ENCODE assay signal across 9 mouse cellular contexts in genomic region chr5:129534500-129534899, GRCm38 (mm10). TPM values are rescaled to one million over a fixed set of nuclear protein-coding genes. Genes with fewer than 3 reads are reported as not detected.
DNase-seq lines count a peak whose midpoint lies in the region; ATAC-seq lines count a peak whose summit lies in the region.
"Had no signal": no experiment of that assay in that cellular context is flagged by ENCODE, and none has a peak within 500 bp of the region (broad histone marks: within the 10 kb centered on the region; RNA-seq: fewer than 3 reads in every experiment).

No protein-coding gene starts in this region.

- no peak overlapping the region for H3K4me2 ChIP-seq in midbrain, embryonic 14.5 days (ENCODE audit: low read length)

- no peaks in the 10 kb centered on the region for H3K27me3 ChIP-seq in midbrain, embryonic 14.5 days (ENCODE audit: control insufficient read depth, insufficient read depth, low read length)

- peaks cover 32% of the 10 kb centered on the region for H3K36me3 ChIP-seq in midbrain, embryonic 14.5 days (ENCODE audit: control insufficient read depth, insufficient read depth, low read length)

- 94% methylated on average over 2 of the region's 2 CpGs for WGBS in midbrain, embryonic 14.5 days

- peak; percentile 71 for DNase-seq in left cerebral cortex, adult 11 months (ENCODE audit: low spot score)
- no peak for DNase-seq in left cerebral cortex, postnatal 4 days
- peak; percentile 74 for DNase-seq in gastrocnemius, postnatal 25 days
- DNase-seq in layer of hippocampus, adult 9-10 months (ENCODE audit: low spot score) = peak; percentile 80
- DNase-seq in skeletal muscle tissue, adult 2 months (ENCODE audit: low read depth, low spot score) = peak; percentile 60
- no peak for DNase-seq in adrenal gland, postnatal 10 days
- no peak for DNase-seq in midbrain, embryonic 14.5 days
- no peak for DNase-seq in natural killer cell, adult 2 months (ENCODE audit: low spot score in 2 of 2)

- H3K9me3 ChIP-seq in midbrain, embryonic 14.5 days (ENCODE audit: control insufficient read depth, low read length) = no peaks in the 10 kb centered on the region

- H3K4me1 ChIP-seq in midbrain, embryonic 14.5 days (ENCODE audit: control insufficient read depth, insufficient read depth, low read length) = no peaks in the 10 kb centered on the region

- no peak for ATAC-seq in midbrain, embryonic 14.5 days (ENCODE audit: low FRiP score, low TSS enrichment)

- intact Hi-C loops in left cerebral cortex, postnatal 4 days (cut with DNase I) = no loop called here

- no peak overlapping the region for H3K4me3 ChIP-seq in midbrain, embryonic 14.5 days (replicated peaks; ENCODE audit: low read depth, low read length)

- no peak overlapping the region for H3K9ac ChIP-seq in midbrain, embryonic 14.5 days (replicated peaks; ENCODE audit: low read length)
- H3K9ac ChIP-seq: liver, embryonic 14.5 days had no signal

- no peak overlapping the region for H3K27ac ChIP-seq in midbrain, embryonic 14.5 days (replicated peaks; ENCODE audit: low read depth, low read length)
- H3K27ac ChIP-seq: liver, embryonic 14.5 days had no signal

RNA-seq across cellular contexts. Expression of gene Sfswap, which starts 33.5 kb away (rescaled TPM):
- total RNA-seq in left cerebral cortex, postnatal 4 days (2021) = 100 to 1,000 TPM; 196 to 209 TPM
- 10 to 100 TPM; 23.0 to 25.0 TPM for total RNA-seq in gastrocnemius, postnatal 25 days (2021)
- 10 to 100 TPM; 51.7 to 66.0 TPM for total RNA-seq in adrenal gland, postnatal 10 days (2021)
- polyA plus RNA-seq in midbrain, embryonic 14.5 days (2014; fragmentation: Nextera tagmentation; extraction: Ambion mirVana) = 53.0 and 58.5 TPM in 2 replicates

RNA-seq across cellular contexts. Expression of gene Mmp17, which starts 49.5 kb away (rescaled TPM):
- total RNA-seq in left cerebral cortex, postnatal 4 days (2021) = 10 to 100 TPM; 39.5 to 47.2 TPM
- total RNA-seq in gastrocnemius, postnatal 25 days (2021) = under 1 TPM; 0.33 to 0.43 TPM
- total RNA-seq in adrenal gland, postnatal 10 days (2021) = 1 to 10 TPM; 1.3 to 2.4 TPM
- polyA plus RNA-seq in midbrain, embryonic 14.5 days (2014; fragmentation: Nextera tagmentation; extraction: Ambion mirVana) = 7.3 and 8.3 TPM in 2 replicates

Comparison
In these comparisons a context has a peak if more than half of its experiments do, and no peak if none do; other contexts are left out.
1. DNase-seq: peak in left cerebral cortex, adult 11 months (single experiment), gastrocnemius, postnatal 25 days (single experiment), layer of hippocampus, adult 9-10 months (single experiment) and skeletal muscle tissue, adult 2 months (single experiment); none in left cerebral cortex, postnatal 4 days (single experiment), adrenal gland, postnatal 10 days (single experiment), midbrain, embryonic 14.5 days (single experiment) and natural killer cell, adult 2 months (0 of 2).
2. RNA of gene Mmp17, which starts 49.5 kb away (total RNA-seq): 39.5 to 47.2 TPM in left cerebral cortex, postnatal 4 days; 1.3 to 2.4 TPM in adrenal gland, postnatal 10 days and 0.33 to 0.43 TPM in gastrocnemius, postnatal 25 days; every median in the first group is over 10 times any median in the second.